Mouse (Mus musculus) stomach, postnatal 0 days (tissue): ENCODE results near the gene Fuca1. TPM values are rescaled to one million over a fixed set of nuclear protein-coding genes. Genes with fewer than 3 reads are reported as not detected.

Source experiments
- ATAC-seq: fragments of 200-750 bp; cut with Nextera tagmentation; 2 replicates; pipeline ENCODE4 v1.8.0; 2017; ENCODE audit not compliant: low FRiP score, low TSS enrichment
- DNase-seq: peaks from one replicate; pipeline ENCODE4 v3.0.0-alpha.2; 2016; ENCODE audit warnings: low spot score
- H3K27ac ChIP-seq: fragments of 300-500 bp; sonication (generic); replicated peaks from 2 replicates; pipeline ENCODE4 v1.5.1; 2014; ENCODE audit warnings: mild to moderate bottlenecking, control low read depth
- H3K27me3 ChIP-seq: fragments of 300-500 bp; sonication (generic); 2 replicates; pipeline ENCODE4 v1.6.1; 2014; ENCODE audit warnings: low read length; ENCODE audit not compliant: control insufficient read depth, insufficient read depth
- H3K36me3 ChIP-seq: fragments of 300-500 bp; sonication (generic); 2 replicates; pipeline ENCODE4 v1.6.1; 2014; ENCODE audit warnings: low read length, mixed read lengths; ENCODE audit not compliant: control insufficient read depth, insufficient read depth
- H3K4me1 ChIP-seq: fragments of 300-500 bp; sonication (generic); replicated peaks from 2 replicates; pipeline ENCODE4 v1.6.1; 2014; ENCODE audit warnings: antibody characterized with exemption; ENCODE audit not compliant: control insufficient read depth, insufficient read depth
- H3K4me2 ChIP-seq: fragments of 300-500 bp; sonication (generic); replicated peaks from 2 replicates; pipeline ENCODE4 v1.6.1; 2014; ENCODE audit warnings: low read depth, mild to moderate bottlenecking, control low read depth, moderate library complexity
- H3K4me3 ChIP-seq: fragments of 300-500 bp; sonication (generic); 2 replicates; pipeline ENCODE4 v1.5.1; 2014; ENCODE audit warnings: low read depth, low read length, control low read depth
- H3K9ac ChIP-seq: fragments of 300-500 bp; sonication (generic); 2 replicates; pipeline ENCODE4 v1.6.1; 2014; ENCODE audit warnings: mild to moderate bottlenecking, low read length, control low read depth, mixed read lengths
- H3K9me3 ChIP-seq: fragments of 300-500 bp; sonication (generic); 2 replicates; pipeline ENCODE4 v1.6.1; 2016; ENCODE audit warnings: low read length; ENCODE audit not compliant: control insufficient read depth
- CTCF ChIP-seq: IDR thresholded peaks from 2 replicates; pipeline ENCODE4 v1.5.1; 2016; ENCODE audit warnings: antibody characterized with exemption, low read depth, mild to moderate bottlenecking, moderate library complexity
- EP300 ChIP-seq: optimal IDR thresholded peaks from 2 replicates; pipeline ENCODE3; 2016; ENCODE audit warnings: antibody characterized with exemption
- WGBS: fragments of 180-500 bp; shearing (Covaris S2); extraction: QIAGEN DNeasy Blood & Tissue Kit; methylation state at CpG from one replicate; pipeline ENCODE4 v1.1.7; 2014; 5-methylcytosine and 5-hydroxymethylcytosine counted together
- polyA plus RNA-seq: library from polyadenylated mRNA; unstranded; fragments of >200 nt; fragmentation: Nextera tagmentation; extraction: Ambion mirVana; gene quantifications from 2 replicates; pipeline ENCODE4 v1.2.1, GENCODE M21; 2015

Fuca1 gene
- polyA plus RNA-seq, 1 experiment from 2014 or later = 171 TPM

DNA sequence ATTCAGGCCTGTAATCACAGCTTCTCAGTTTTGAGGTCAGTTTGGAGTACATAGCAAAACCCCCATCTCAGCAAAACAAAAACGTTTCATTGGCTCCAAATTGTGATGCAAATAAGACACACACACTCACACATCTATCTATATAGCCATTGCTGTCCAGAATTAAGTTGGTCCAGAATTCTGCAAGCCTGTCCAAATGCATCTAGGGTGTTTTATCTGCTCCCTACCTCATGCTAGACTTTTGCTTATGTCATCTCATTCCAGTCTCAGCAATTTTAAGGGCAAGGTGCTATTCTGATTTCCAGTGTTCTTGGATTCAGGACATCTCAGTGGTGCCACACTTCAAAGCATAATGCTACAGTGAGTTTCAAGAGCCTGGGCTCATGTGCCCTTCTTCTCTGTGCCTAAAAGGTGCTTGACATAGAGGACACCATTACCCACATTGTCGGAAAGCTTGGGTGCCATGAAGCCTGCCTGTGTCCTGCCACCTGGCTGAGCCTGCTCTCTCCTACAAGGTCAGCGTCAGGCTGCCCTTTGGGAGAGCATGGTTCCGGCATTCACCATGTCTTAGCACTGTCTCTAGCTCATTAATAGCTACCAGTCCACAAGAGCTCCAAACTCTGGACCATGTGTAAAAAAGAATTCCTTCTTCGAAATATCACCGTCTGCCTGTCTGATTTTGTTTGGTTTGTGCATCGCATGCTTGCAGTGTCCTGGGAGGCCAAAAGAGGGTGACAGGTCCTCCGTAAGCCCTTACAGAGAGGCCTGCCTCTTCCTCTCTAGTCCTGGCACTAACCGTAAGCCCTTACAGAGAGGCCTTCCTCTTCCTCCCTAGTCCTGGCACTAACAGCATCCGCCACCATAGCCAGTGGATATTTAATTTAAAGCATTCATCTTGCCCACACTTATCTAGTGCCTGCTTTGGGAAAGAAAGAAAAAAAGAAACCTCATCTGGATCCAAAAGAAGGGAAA lies 45.7 kb upstream of the Fuca1 start:
- no peak for ATAC-seq
- Histone ChIP-seq H3K27ac (peak overlapping the region; percentile 100), H3K27me3 (no peaks in the 10 kb centered on the region), H3K9ac (no peak overlapping the region), H3K36me3 (no peaks in the 10 kb centered on the region), H3K4me1 (peaks cover 18% of the 10 kb centered on the region; the same call in 1 of the 2 replicates), H3K4me3 (no peak overlapping the region), H3K4me2 (no peak overlapping the region), H3K9me3 (no peaks in the 10 kb centered on the region)
- DNase-seq = no peak
- 75% methylated on average over 10 of the region's 10 CpGs for WGBS
- no peak for TF ChIP-seq EP300
- no peak; the same call in 1 of the 2 replicates for TF ChIP-seq CTCF

DNA sequence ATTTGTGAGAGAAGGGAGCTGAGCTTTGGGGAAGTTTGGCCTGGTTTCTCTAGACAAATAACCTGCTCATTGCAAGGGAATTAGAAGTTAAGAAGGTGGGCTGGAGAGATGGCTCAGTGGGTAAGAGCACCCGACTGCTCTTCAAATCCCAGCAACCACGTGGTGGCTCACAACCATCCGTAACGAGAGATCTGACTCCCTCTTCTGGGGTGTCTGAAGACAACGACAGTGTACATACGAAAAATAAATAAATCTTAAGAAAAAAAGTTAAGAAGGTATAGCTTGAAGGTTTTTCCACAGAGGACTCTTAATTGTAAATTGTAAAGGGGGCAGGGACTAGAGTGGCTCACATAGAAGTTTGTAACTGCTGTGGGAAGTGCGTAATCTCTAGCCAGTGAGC lies 45.0 kb upstream of the Fuca1 start:
- Histone ChIP-seq H3K27ac (peak overlapping the region; percentile 86), H3K4me3 (no peak overlapping the region), H3K4me2 (peak overlapping the region; percentile 47; the same call in 1 of the 2 replicates), H3K9ac (no peak overlapping the region), H3K36me3 (no peaks in the 10 kb centered on the region), H3K4me1 (peaks cover 18% of the 10 kb centered on the region; the same call in 1 of the 2 replicates), H3K9me3 (no peaks in the 10 kb centered on the region), H3K27me3 (no peaks in the 10 kb centered on the region)
- WGBS = 27% methylated on average over 7 of the region's 7 CpGs
- DNase-seq (no peak), ATAC-seq (no peak)
- no peak for TF ChIP-seq EP300
- peak; percentile 28; the same call in 1 of the 2 replicates for TF ChIP-seq CTCF

DNA sequence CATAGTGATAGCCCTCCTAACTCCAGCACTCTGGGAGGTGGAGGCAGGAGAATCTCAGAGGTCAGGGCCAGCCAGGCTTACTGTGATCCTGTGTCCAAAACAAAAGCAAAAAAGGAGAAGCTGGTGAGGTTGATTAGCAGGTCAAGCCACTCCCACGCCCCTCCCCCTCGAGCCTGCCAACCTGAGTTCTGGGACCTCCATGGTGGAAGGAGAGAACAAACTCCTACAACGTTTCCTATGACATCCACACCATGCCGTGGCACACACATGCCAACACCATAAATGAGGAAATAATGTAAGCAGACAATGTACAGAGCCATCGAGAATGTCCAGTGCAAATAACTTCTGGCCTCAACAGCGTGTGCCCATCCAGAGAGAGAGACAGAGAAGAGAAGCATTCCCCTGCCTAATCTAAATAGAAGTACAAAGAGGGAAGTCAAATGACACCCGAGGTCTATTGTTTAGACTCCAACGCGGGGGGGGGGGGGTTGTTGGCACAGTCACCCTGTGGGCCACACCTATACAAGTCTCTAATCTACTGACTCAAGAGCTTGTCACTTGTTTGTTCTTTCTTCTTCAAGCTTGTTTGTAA lies 44.4 kb upstream of the Fuca1 start:
- ATAC-seq (peak; percentile 42; the same call in 1 of the 2 replicates), DNase-seq (peak; percentile 67)
- H3K9me3 ChIP-seq = no peaks in the 10 kb centered on the region
- H3K36me3 ChIP-seq = no peaks in the 10 kb centered on the region
- WGBS = 3% methylated on average over 9 of the region's 9 CpGs
- H3K27me3 ChIP-seq = no peaks in the 10 kb centered on the region
- H3K4me3 ChIP-seq = peak overlapping the region; percentile 18
- H3K27ac ChIP-seq = peak overlapping the region; percentile 86
- H3K4me1 ChIP-seq = peaks cover 18% of the 10 kb centered on the region; the same call in 1 of the 2 replicates
- peak overlapping the region; percentile 41 for H3K9ac ChIP-seq
- peak overlapping the region; percentile 47 for H3K4me2 ChIP-seq
- no peak for TF ChIP-seq EP300
- TF ChIP-seq CTCF = no peak

DNA sequence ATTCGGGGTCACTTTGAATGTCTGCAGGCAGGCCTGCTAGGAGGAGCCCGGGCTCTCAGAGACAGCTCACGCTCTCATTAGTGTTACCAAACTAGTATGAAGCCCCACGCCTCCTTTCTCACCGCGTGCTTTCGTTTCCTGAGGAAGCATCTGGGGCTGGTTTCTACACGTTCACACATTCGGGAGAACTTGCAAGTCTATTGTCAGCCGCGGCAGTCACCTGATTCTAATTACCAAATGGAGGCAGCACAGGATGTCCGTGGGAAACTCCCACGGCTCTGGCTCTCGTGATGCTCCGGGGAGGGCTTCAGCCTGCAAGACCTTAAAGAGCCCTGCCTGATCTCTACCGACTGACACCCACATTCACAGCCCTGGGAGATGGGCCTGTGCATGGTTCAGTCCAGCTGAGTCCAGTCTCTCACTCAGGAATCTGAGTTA lies 43.9 kb upstream of the Fuca1 start:
- Histone ChIP-seq H3K27ac (peak overlapping the region; percentile 86), H3K4me3 (peak overlapping the region; percentile 18), H3K4me2 (peak overlapping the region; percentile 47), H3K4me1 (peaks cover 18% of the 10 kb centered on the region; the same call in 1 of the 2 replicates), H3K27me3 (no peaks in the 10 kb centered on the region), H3K36me3 (no peaks in the 10 kb centered on the region), H3K9me3 (no peaks in the 10 kb centered on the region), H3K9ac (peak overlapping the region; percentile 41)
- peak; percentile 32 for TF ChIP-seq EP300
- TF ChIP-seq CTCF = no peak
- DNase-seq (peak; percentile 74), ATAC-seq (peak; percentile 22)
- WGBS = 1% methylated on average over 16 of the region's 16 CpGs

DNA sequence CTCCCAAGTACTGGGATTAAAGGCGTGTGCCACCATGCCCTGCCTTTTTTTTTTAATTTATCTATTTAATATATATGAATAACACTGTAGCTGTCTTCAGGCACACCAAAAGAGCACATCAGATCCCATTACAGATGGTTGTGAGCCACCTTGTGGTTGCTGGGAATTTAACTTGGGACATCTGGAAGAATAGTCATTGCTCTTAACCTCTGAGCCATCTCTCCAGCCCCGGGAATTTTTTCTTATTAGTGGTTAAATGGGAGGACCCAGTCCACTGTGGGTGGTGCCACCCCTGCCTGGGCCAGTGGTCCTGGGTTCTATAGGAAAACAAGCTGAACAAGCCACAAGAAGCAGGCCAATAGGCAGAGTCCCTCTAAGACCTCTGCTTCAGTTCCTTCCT lies 42.8 kb upstream of the Fuca1 start:
- 54% methylated on average over 2 of the region's 2 CpGs for WGBS

More for the DNA sequence above, 42.8 kb upstream of the Fuca1 start:
- H3K4me1 ChIP-seq = peaks cover 18% of the 10 kb centered on the region; the same call in 1 of the 2 replicates
- TF ChIP-seq CTCF (peak; percentile 68), EP300 (no peak)
- no peak overlapping the region for H3K4me3 ChIP-seq
- no peak overlapping the region for H3K9ac ChIP-seq
- no peaks in the 10 kb centered on the region for H3K9me3 ChIP-seq
- no peak for DNase-seq
- no peak overlapping the region for H3K27ac ChIP-seq
- H3K4me2 ChIP-seq = no peak overlapping the region
- ATAC-seq = no peak
- H3K27me3 ChIP-seq = no peaks in the 10 kb centered on the region
- no peaks in the 10 kb centered on the region for H3K36me3 ChIP-seq
